Mouse (Mus musculus): ENCODE data around the gene Akap7. TPM values are rescaled to one million over a fixed set of nuclear protein-coding genes. Genes with fewer than 3 reads are reported as not detected.

Gene Akap7
- polyA plus RNA-seq, 1 experiment from 2014 or later: 19.8 TPM

DNA sequence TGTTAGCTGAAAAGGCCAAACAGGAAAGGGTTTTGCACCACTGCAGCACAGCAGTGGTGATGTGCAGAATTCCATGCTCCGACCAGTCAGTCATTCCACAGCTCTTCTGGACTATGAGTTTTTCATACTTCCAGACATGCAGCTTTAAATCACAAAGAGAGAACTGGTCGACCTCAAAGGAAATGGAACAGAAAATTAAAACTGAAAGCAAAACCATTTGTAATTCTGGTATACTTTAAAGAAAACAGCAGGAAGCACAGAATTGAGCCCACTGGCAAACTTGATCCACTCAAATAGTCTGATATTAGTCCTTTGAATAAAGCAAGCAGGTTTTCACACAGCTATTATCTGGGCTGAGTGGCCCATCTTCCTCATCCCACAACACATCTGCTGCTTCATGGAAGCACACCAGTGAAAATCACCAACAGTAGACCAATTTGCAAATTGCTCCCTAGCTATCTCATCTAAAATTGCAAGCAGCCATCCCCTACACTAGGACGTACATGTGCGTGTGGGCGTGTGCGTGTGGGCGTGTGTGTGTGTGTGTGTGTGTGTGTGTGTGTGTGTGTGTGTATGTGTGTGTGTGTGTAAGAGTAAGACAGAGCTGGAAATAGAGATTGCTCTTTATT lies 156.4 kb downstream of the Akap7 start:
- Histone ChIP-seq H3K27ac (no peak overlapping the region), H3K36me3 (no peaks in the 10 kb centered on the region), H3K9ac (no peak overlapping the region), H3K4me3 (no peak overlapping the region), H3K4me1 (no peaks in the 10 kb centered on the region), H3K9me3 (no peaks in the 10 kb centered on the region), H3K27me3 (no peaks in the 10 kb centered on the region), H3K4me2 (no peak overlapping the region)
- WGBS: 92% methylated on average over 7 of the region's 7 CpGs
- ATAC-seq (ENCODE audit: insufficient number of reproducible peaks, insufficient read depth, low FRiP score, low TSS enrichment, low read depth): no peak

GRCm38 (mm10) chr10:25145851-25146250 lies 161.8 kb downstream of the Akap7 start:
- no peaks in the 10 kb centered on the region for H3K9me3 ChIP-seq
- H3K4me1 ChIP-seq: 0 out of 2 replicates have a peak, but pooled peaks cover 3% of the 10 kb centered on the region
- H3K27ac ChIP-seq: no peak overlapping the region
- WGBS: 68% methylated on average over 12 of the region's 12 CpGs
- no peak overlapping the region for H3K9ac ChIP-seq
- no peak overlapping the region for H3K4me2 ChIP-seq
- no peaks in the 10 kb centered on the region for H3K27me3 ChIP-seq
- no peaks in the 10 kb centered on the region for H3K36me3 ChIP-seq
- H3K4me3 ChIP-seq: no peak overlapping the region
- ATAC-seq (ENCODE audit: insufficient number of reproducible peaks, insufficient read depth, low FRiP score, low TSS enrichment, low read depth): no peak

DNA sequence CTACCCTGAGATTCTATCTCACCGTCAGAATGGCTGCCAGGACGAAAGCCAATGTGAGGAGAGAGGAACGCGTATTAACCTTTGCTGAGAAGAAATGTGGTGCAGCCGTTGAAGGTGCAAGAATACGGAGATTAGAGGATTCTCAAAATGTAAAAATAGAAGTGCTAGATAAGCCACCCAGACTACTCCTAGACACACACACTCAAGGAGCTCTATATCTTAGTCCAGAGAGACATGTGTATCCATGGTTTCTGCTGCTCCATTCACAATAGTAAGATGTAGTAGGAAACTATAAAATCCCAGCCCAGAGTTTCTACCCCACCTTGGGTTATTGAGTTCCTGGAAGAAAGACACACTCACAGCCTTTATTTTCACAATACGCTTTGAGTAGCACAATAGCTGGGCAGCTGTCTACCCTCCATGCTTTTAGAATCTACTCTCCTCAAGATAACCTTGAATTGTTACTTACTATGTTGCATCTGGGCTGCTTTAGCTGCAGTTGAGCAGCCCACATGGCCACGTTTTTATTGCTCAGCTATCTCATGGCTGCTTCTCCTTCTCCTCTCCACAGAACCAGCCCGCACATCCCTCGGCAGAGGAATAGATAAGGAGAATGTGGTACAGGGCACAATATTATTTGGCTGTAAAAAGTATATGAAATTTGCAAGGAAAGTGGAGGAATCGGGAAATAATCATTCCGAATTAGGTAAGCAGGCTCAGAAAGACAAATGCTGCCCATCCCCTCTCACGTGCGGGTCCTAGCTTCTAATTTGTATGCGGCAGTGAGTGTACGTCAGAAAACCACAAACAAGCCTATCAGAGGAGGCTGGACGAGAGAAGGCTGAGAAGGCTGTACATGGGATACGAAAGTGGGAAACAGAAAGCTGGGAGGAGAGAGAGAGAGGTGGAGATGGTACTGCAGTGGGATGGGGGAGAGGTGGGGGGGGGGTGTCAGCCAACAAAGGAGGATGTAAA lies 162.6 kb downstream of the Akap7 start:
- H3K9me3 ChIP-seq: no peaks in the 10 kb centered on the region
- no peak overlapping the region for H3K9ac ChIP-seq
- no peak overlapping the region for H3K4me3 ChIP-seq
- no peak for ATAC-seq (ENCODE audit: insufficient number of reproducible peaks, insufficient read depth, low FRiP score, low TSS enrichment, low read depth)
- WGBS: 78% methylated on average over 18 of the region's 18 CpGs
- no peak overlapping the region for H3K4me2 ChIP-seq
- no peak overlapping the region for H3K27ac ChIP-seq
- H3K27me3 ChIP-seq: no peaks in the 10 kb centered on the region
- H3K4me1 ChIP-seq: 0 out of 2 replicates have a peak, but pooled peaks cover 3% of the 10 kb centered on the region
- no peaks in the 10 kb centered on the region for H3K36me3 ChIP-seq

DNA sequence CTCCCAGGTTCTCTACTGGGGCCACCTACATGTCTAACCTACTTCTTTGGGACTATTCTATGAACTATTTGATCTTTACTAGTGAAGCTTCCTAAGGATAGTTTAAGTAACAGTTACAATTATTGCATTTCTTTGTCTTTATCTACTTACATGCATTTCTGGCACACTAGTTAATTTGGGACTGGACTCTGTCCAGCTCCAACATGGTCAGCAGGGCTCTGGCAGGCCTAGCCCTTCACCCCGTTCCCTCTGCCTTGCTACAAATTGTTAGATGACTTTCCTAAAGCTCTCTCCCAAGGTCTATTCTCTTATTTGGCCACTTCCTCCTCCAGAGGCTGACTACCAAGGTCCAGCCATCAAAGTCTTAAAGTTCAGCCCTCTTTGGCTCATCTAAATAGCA lies 165.9 kb downstream of the Akap7 start:
- Histone ChIP-seq H3K4me1 (0 out of 2 replicates have a peak, but pooled peaks cover 3% of the 10 kb centered on the region), H3K9ac (no peak overlapping the region), H3K27me3 (no peaks in the 10 kb centered on the region), H3K27ac (no peak overlapping the region), H3K36me3 (no peaks in the 10 kb centered on the region), H3K4me3 (no peak overlapping the region), H3K9me3 (peaks cover 3% of the 10 kb centered on the region; the same call in 1 of the 2 replicates), H3K4me2 (no peak overlapping the region)
- 100% methylated on average over 1 of the region's 1 CpGs for WGBS
- ATAC-seq (ENCODE audit: insufficient number of reproducible peaks, insufficient read depth, low FRiP score, low TSS enrichment, low read depth): no peak

GRCm38 (mm10) chr10:25140155-25140755 lies 167.4 kb downstream of the Akap7 start:
- no peak overlapping the region for H3K4me2 ChIP-seq

DNA sequence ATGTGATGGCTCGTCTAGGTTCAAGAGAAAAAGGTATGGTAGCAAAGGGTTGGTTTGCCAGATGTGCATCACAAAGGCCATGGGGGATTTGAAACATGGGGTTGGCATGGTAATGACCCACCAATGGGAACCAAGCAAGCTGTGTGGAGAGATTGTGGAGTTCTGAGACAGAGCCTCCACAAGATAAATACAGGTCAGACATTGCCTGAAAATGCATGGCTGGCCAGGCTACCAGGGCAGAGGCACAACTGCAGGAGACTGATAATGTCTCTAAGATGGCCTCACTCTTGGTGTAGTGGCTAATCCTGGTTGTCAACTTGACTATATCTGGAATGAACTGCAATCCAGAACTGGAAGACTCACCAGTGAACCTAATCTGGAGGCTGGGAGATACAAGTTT lies 174.1 kb downstream of the Akap7 start:
- no peak overlapping the region for H3K9ac ChIP-seq
- no peaks in the 10 kb centered on the region for H3K36me3 ChIP-seq
- no peak overlapping the region for H3K4me2 ChIP-seq
- H3K4me1 ChIP-seq: no peaks in the 10 kb centered on the region
- H3K9me3 ChIP-seq: peaks cover 1% of the 10 kb centered on the region; the same call in 1 of the 2 replicates
- H3K27ac ChIP-seq: no peak overlapping the region
- ATAC-seq (ENCODE audit: insufficient number of reproducible peaks, insufficient read depth, low FRiP score, low TSS enrichment, low read depth): no peak
- 77% methylated on average over 1 of the region's 1 CpGs for WGBS
- H3K4me3 ChIP-seq: no peak overlapping the region
- H3K27me3 ChIP-seq: no peaks in the 10 kb centered on the region

More at GRCm38 (mm10) chr10:25140155-25140755, 167.4 kb downstream of the Akap7 start:
- no peaks in the 10 kb centered on the region for H3K27me3 ChIP-seq
- no peak overlapping the region for H3K4me3 ChIP-seq
- 16% methylated on average over 14 of the region's 14 CpGs for WGBS
- no peak overlapping the region for H3K9ac ChIP-seq
- peak; percentile 79 for ATAC-seq (ENCODE audit: insufficient number of reproducible peaks, insufficient read depth, low FRiP score, low TSS enrichment, low read depth)
- H3K4me1 ChIP-seq: no peaks in the 10 kb centered on the region
- H3K27ac ChIP-seq: no peak overlapping the region
- no peaks in the 10 kb centered on the region for H3K36me3 ChIP-seq
- H3K9me3 ChIP-seq: peaks cover 3% of the 10 kb centered on the region; the same call in 1 of the 2 replicates

DNA sequence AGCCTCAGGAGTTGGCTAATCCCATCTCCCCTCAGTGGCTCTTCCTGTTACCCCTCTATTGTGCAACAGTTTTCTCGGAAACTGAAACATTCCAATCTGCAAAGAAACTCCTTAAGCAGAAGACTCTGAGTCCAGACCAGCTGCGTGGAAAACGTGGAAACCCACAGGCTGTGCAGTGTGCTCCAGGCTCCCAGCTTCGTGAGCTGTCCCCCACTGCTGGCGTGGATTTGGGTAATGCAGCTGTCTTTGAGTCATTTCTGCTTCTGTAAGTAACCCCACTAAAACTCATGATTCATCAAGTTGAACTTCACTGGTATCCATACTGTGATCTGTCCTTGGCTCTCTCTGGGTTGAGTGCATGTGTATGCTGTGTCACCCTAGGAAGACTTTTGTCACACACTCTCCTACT lies 179.2 kb downstream of the Akap7 start:
- H3K4me1 ChIP-seq: no peaks in the 10 kb centered on the region
- H3K4me3 ChIP-seq: no peak overlapping the region
- no peaks in the 10 kb centered on the region for H3K9me3 ChIP-seq
- H3K36me3 ChIP-seq: no peaks in the 10 kb centered on the region
- 70% methylated on average over 5 of the region's 5 CpGs for WGBS
- no peak for ATAC-seq (ENCODE audit: insufficient number of reproducible peaks, insufficient read depth, low FRiP score, low TSS enrichment, low read depth)
- H3K27me3 ChIP-seq: no peaks in the 10 kb centered on the region
- no peak overlapping the region for H3K4me2 ChIP-seq
- H3K27ac ChIP-seq: no peak overlapping the region
- H3K9ac ChIP-seq: no peak overlapping the region

DNA sequence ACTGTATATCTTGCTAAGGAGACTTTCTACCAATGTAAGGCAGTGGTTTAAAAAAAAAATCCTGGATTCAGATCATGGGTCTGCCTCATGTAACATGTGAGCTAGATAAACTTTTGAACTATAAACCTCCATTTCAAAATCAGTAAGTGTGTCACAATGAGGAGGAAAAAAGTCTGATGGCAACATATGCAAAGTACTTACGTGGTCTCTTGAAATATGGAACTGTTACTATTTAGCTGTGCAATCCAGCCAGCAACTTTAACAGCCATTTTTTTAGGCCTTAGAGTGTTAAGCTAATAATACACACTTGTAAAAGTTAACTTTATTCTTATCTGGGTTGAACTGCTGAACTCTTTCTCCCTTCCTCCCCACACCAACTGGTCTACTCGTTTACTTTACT lies 181.6 kb downstream of the Akap7 start:
- no peaks in the 10 kb centered on the region for H3K9me3 ChIP-seq
- no peak overlapping the region for H3K27ac ChIP-seq
- H3K9ac ChIP-seq: no peak overlapping the region
- WGBS: 79% methylated on average over 2 of the region's 2 CpGs
- ATAC-seq (ENCODE audit: insufficient number of reproducible peaks, insufficient read depth, low FRiP score, low TSS enrichment, low read depth): no peak
- no peaks in the 10 kb centered on the region for H3K36me3 ChIP-seq
- H3K27me3 ChIP-seq: no peaks in the 10 kb centered on the region
- no peak overlapping the region for H3K4me2 ChIP-seq
- H3K4me3 ChIP-seq: no peak overlapping the region
- H3K4me1 ChIP-seq: no peaks in the 10 kb centered on the region

- Histone ChIP-seq H3K27ac (no peak overlapping the region), H3K27me3 (no peaks in the 10 kb centered on the region), H3K4me3 (no peak overlapping the region), H3K36me3 (no peaks in the 10 kb centered on the region), H3K9me3 (no peaks in the 10 kb centered on the region), H3K4me2 (no peak overlapping the region), H3K4me1 (peaks cover 5% of the 10 kb centered on the region; the same call in 1 of the 2 replicates), H3K9ac (no peak overlapping the region)
- ATAC-seq (ENCODE audit: insufficient number of reproducible peaks, insufficient read depth, low FRiP score, low TSS enrichment, low read depth): no peak
- 90% methylated on average over 5 of the region's 5 CpGs for WGBS
These were observed 186.7 kb downstream of the Akap7 start for GRCm38 (mm10) chr10:25120871-25121554.

All from embryonic facial prominence, embryonic 13.5 days (tissue).